Mouse (Mus musculus): ENCODE data around the gene Rab9b. TPM values are rescaled to one million over a fixed set of nuclear protein-coding genes. Genes with fewer than 3 reads are reported as not detected.

Gene Rab9b
- total RNA-seq (2023), result not detected

DNA sequence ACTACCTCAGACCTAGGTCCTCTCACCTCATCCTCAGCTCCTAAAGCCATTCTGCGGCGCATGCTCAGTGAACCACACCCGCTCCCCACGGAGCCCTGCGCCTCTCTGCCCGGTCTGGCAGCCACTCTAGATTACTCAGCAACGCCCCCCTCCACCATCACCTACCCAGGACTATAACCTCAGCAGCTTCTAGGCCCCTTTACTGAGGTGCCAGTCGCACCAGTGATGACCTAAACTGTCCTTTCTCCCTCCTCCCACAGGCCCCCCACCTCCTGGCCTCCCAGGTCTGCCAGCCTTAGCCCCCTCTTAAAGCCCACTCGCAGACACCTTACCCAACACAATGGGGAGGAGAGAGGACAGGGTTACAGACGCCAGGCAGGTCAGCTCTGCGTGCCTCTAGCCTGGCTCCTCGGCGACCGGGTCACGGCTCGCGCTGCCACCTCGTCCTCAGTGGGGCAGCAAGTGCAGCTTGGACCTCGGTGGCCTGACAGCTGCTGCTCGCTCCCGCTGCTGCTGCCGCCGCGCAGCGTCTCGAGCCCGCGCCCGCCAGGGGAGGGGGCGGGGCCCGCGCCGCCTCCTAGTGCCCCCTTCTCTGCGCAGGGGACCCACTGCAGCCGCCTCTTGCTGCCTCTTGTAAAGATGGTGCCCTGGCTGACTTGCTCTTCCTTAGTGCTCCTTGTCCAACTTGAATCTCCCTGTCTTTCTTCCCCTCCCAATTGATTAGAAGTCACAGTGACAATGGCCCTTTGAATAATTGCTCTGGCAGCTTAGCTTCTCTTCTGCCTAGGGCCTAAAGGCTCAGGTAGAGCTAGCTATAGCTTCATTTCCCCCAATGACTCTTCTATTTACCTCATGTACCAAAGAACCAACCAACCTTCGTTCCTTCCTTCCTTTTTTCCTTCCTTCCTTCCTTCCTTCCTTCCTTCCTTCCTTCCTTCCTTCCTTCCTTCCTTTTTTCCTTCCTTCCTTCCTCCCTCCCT is at the start of gene Rab9b:
Gene Rab9b, minus strand, starts transcription at position 695 of the 980 bp plus-strand sequence.

DNA sequence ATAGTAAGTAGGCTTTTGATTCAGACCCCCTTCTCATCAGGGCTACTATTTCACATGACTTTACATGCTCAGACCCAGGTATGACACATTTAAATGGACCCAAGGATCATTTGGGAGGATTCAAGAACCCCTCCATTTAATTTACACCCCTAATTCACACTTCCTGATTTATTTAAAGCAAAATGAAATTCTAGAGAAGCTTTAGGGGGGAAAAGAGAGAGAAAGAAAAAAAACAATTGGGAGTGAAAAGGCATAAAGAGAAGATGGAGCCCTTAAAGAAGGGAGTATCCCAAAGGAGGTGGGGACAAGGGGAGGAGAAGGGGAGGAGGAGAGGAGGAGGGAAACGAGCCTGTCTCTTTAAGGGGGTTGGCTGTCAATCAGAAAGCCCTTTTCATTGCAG is 46.2 kb downstream of the Rab9b start, which contains the start of gene Plp1:
Gene Plp1, plus strand, starts transcription at position 301 of the 400 bp plus-strand sequence.

Other genes with a start within 250 kb of the Rab9b start
- gene Tceal1, start 160.8 kb downstream of the Rab9b start, total RNA-seq (2023), result not detected
- 100 to 1,000 TPM; 108 to 113 TPM for gene Morf4l2, start 125.1 kb downstream of the Rab9b start, total RNA-seq (2023)
- not detected for gene Glra4, start 88.6 kb downstream of the Rab9b start, total RNA-seq (2023)
- gene Plp1, start 46.1 kb downstream of the Rab9b start, total RNA-seq (2023), result 1 to 10 TPM; 3.6 to 5.2 TPM
- gene H2bfm, start 58.6 kb upstream of the Rab9b start, total RNA-seq (2023), result not detected
- 10 to 100 TPM; 14.1 to 21.9 TPM for gene Tmsb15b2, start 106.7 kb upstream of the Rab9b start, total RNA-seq (2023)
- 1 to 10 TPM in 1 of 2 experiments, not detected in 1; 1.1 TPM for gene Tmsb15l, start 108.1 kb upstream of the Rab9b start, total RNA-seq (2023)
- 10 to 100 TPM in 1 of 2 experiments, 1 to 10 TPM in 1; 1.7 to 16.1 TPM for gene Tmsb15b1, start 108.1 kb upstream of the Rab9b start, total RNA-seq (2023)
- gene Zcchc18, start 124.4 kb upstream of the Rab9b start, total RNA-seq (2023), result 1 to 10 TPM; 6.4 to 6.9 TPM
- gene Slc25a53, start 169.5 kb upstream of the Rab9b start, total RNA-seq (2023), result 10 to 100 TPM; 13.4 to 22.2 TPM
- gene Fam199x, start 180.8 kb upstream of the Rab9b start, total RNA-seq (2023), result 1 to 10 TPM; 7.5 to 7.8 TPM

Data from T-cell, adult 66 days (primary cell).